Mouse (Mus musculus) neural tube, embryonic 12.5 days (tissue): ENCODE measurements around the gene Elmo1. TPM values are rescaled to one million over a fixed set of nuclear protein-coding genes. Genes with fewer than 3 reads are reported as not detected.

Experiments used
- ATAC-seq: fragments of 200-750 bp; cut with Nextera tagmentation; 2 replicates; pipeline ENCODE4 v1.8.0; 2017; ENCODE audit warnings: low read depth, mild to moderate bottlenecking, moderate TSS enrichment, moderate library complexity; ENCODE audit not compliant: low FRiP score
- H3K27ac ChIP-seq: fragments of 300-500 bp; sonication (generic); 2 replicates; pipeline ENCODE4 v1.5.1; 2016
- H3K27me3 ChIP-seq: fragments of 300-500 bp; sonication (generic); replicated peaks from 2 replicates; pipeline ENCODE4 v1.6.1; 2016; ENCODE audit warnings: mild to moderate bottlenecking
- H3K36me3 ChIP-seq: fragments of 300-500 bp; sonication (generic); 2 replicates; pipeline ENCODE4 v1.6.1; 2016; ENCODE audit warnings: mild to moderate bottlenecking
- H3K4me1 ChIP-seq: fragments of 300-500 bp; sonication (generic); 2 replicates; pipeline ENCODE4 v1.6.1; 2016
- H3K4me2 ChIP-seq: fragments of 300-500 bp; sonication (generic); replicated peaks from 2 replicates; pipeline ENCODE4 v1.6.1; 2016; ENCODE audit warnings: mild to moderate bottlenecking
- H3K4me3 ChIP-seq: fragments of 300-500 bp; sonication (generic); 2 replicates; pipeline ENCODE4 v1.5.1; 2016
- H3K9ac ChIP-seq: fragments of 300-500 bp; sonication (generic); 2 replicates; pipeline ENCODE4 v1.6.1; 2016; ENCODE audit warnings: mild to moderate bottlenecking
- H3K9me3 ChIP-seq: fragments of 300-500 bp; sonication (generic); 2 replicates; pipeline ENCODE4 v1.6.1; 2016; ENCODE audit warnings: mild to moderate bottlenecking
- WGBS: fragments of 180-500 bp; shearing (Covaris S2); methylation state at CpG from one replicate; pipeline ENCODE4 v1.1.7; 2016; 5-methylcytosine and 5-hydroxymethylcytosine counted together
- polyA plus RNA-seq: library from polyadenylated mRNA; unstranded; fragments of >200 nt; fragmentation: Nextera tagmentation; extraction: Ambion mirVana; gene quantifications from 2 replicates; pipeline ENCODE4 v1.2.1, GENCODE M21; 2016

Gene Elmo1
- polyA plus RNA-seq, 1 experiment from 2014 or later: 39.5 TPM

DNA sequence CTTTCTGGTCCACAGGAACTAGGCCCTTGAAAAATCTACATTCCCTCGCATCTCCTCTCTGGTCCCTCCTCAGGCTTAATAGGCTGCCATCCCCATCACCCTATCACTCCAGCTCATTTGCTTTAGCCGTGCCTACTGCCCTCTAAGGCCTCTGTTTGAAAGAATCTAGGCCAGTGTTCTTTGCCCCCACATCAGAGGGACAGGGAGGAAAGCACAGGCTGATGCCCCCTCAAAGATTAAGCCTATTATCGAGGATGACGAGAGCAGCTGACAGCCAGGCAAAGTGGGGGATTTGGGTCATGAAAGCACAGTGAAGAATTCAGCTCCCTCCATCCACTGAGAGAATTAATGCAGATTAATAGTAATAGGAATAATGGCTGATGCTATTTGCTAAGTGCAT is 495.5 kb downstream of the Elmo1 start:
- 84% methylated on average over 4 of the region's 4 CpGs for WGBS

DNA sequence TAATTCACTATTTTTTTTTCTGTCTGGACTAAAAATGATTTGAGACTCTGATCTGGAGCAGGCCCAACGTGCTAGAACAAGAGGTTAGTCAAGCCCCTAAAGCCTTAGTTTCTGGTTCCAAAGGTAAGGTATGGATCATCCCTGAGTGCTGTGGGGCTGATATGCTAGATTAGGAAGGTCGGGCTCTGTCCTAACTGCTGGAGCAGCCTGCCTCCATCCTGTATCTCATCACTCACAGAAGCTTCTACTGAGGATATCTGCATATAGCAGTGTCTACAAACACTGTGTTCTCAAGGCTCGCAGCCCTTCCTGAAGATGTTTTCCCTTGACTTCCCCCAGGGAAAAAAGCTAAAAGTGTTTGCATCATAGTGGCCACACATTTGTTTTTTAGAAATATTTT is 496.1 kb downstream of the Elmo1 start:
- no peaks in the 10 kb centered on the region; the same call in 1 of the 2 replicates for H3K36me3 ChIP-seq
- H3K9me3 ChIP-seq: no peaks in the 10 kb centered on the region
- no peaks in the 10 kb centered on the region for H3K27me3 ChIP-seq
- no peaks in the 10 kb centered on the region for H3K4me1 ChIP-seq
- H3K4me2 ChIP-seq: no peak overlapping the region
- H3K9ac ChIP-seq: no peak overlapping the region
- no peak for ATAC-seq
- no peak overlapping the region for H3K27ac ChIP-seq
- no peak overlapping the region for H3K4me3 ChIP-seq
- 79% methylated on average over 3 of the region's 3 CpGs for WGBS

More for the DNA sequence above, 495.5 kb downstream of the Elmo1 start:
- H3K9ac ChIP-seq: no peak overlapping the region
- no peak overlapping the region for H3K27ac ChIP-seq
- H3K4me2 ChIP-seq: no peak overlapping the region
- no peak for ATAC-seq
- H3K9me3 ChIP-seq: no peaks in the 10 kb centered on the region
- no peaks in the 10 kb centered on the region for H3K27me3 ChIP-seq
- H3K36me3 ChIP-seq: no peaks in the 10 kb centered on the region; the same call in 1 of the 2 replicates
- H3K4me1 ChIP-seq: no peaks in the 10 kb centered on the region
- H3K4me3 ChIP-seq: no peak overlapping the region

DNA sequence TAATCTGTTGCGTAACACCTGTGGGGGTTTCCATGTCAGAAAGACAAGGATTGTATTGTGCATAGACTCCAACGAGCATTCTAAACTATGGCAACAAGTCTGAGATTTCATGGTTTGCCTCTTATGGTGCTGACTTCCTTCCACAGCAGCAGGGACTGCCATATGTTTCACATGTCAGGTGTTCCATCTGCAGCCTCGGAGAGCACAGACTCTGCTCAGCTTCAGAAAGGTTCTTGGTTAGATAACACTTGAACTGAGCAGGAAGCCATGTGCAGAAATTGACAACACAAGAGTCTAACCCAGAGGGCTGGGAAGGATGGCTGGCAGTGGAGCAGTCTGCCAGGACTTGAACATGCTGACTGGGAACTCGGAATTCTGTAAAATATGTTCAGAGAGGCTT is 500.6 kb downstream of the Elmo1 start:
- Histone ChIP-seq H3K9ac (no peak overlapping the region), H3K4me2 (no peak overlapping the region), H3K27me3 (no peaks in the 10 kb centered on the region), H3K36me3 (no peaks in the 10 kb centered on the region; the same call in 1 of the 2 replicates), H3K4me3 (no peak overlapping the region), H3K27ac (no peak overlapping the region), H3K4me1 (no peaks in the 10 kb centered on the region), H3K9me3 (no peaks in the 10 kb centered on the region)
- 78% methylated on average over 4 of the region's 4 CpGs for WGBS
- ATAC-seq: no peak

DNA sequence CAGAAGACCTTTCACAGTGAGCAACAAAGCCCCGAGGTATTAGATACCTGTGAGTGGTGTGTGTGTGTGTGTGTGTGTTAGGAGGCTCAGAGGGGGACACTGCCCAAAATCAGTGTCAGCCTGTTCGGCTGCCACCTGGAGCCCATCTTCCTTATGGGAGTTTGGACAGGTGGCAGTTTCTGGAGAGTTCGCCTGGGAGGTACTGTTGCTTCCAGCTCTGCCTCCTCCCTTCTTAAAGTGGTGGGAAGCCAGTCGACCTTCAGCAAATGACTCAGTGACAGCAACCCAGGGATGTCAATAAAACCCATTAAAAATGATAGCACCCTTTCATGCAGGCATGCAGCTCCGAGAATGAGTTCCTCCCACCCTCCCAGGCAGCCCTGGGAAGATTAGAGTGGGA is 506.9 kb downstream of the Elmo1 start:
- no peaks in the 10 kb centered on the region for H3K9me3 ChIP-seq
- H3K27me3 ChIP-seq: no peaks in the 10 kb centered on the region
- H3K36me3 ChIP-seq: no peaks in the 10 kb centered on the region
- H3K27ac ChIP-seq: no peak overlapping the region
- H3K4me1 ChIP-seq: no peaks in the 10 kb centered on the region
- ATAC-seq: no peak
- no peak overlapping the region for H3K9ac ChIP-seq
- 56% methylated on average over 5 of the region's 5 CpGs for WGBS
- H3K4me2 ChIP-seq: no peak overlapping the region
- no peak overlapping the region for H3K4me3 ChIP-seq

DNA sequence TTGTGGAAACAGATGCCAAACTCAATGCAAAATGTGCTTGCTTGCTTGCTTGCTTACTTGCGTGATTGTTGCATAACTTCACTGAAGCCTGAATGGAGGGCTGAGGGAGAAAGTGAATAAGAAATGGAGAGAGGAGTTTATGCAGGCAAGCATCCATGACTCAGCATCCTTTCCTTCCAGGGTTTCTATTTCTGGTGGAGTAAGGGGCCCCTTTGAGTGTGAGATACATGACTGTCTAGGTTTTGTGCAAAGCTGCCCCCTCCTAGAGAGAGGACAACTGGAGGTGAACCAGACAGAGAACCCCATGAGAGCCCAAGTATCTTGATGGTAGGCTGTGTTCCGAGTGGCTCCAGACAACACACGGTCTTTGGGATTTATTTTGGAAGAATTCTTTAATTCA is 508.2 kb downstream of the Elmo1 start:
- H3K27me3 ChIP-seq: no peaks in the 10 kb centered on the region
- no peak overlapping the region for H3K9ac ChIP-seq
- WGBS: 92% methylated on average over 3 of the region's 3 CpGs
- H3K4me2 ChIP-seq: no peak overlapping the region
- H3K9me3 ChIP-seq: no peaks in the 10 kb centered on the region
- H3K27ac ChIP-seq: no peak overlapping the region
- H3K4me3 ChIP-seq: no peak overlapping the region
- ATAC-seq: no peak
- H3K4me1 ChIP-seq: no peaks in the 10 kb centered on the region
- H3K36me3 ChIP-seq: no peaks in the 10 kb centered on the region

DNA sequence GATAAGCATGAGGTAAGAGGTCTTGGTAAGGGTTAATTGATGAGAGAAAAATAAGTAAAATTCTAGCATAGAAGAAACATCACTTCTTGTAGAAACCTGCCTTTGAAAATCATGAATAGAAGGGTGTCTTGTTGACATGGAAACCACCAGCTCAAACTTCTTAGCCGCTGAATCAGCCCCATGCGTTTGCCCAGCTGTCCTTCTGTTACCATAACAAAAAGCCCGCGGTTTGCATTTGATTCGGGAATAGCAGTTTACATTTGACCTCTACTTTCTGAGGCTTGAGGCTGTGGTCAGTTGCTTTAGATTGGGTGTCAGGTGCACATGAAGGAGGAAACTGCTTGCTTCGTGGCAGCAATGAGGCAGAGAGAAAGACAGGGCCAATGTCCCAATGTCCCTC is 509.9 kb downstream of the Elmo1 start:
- no peak for ATAC-seq

DNA sequence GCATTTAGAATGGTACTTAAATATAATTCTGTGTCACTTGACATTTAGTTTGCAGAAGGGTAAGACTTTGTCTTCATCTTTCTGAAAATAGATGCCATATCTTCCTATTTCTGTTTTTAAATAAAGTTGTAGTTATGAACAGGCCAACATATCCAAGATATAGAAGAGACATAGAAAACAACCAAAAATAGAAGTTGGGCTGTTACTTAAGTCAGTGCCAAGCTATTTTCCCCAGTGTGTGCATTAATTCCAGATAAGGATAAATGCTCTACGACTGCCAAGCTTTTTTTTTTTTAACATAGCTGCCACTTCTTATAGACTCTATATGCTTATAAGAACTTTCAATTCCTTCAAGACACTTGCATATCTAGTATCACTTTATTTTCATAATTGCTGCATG is 511.0 kb downstream of the Elmo1 start:
- WGBS: 91% methylated on average over 1 of the region's 1 CpGs
- no peaks in the 10 kb centered on the region for H3K4me1 ChIP-seq
- H3K27ac ChIP-seq: no peak overlapping the region
- H3K9me3 ChIP-seq: no peaks in the 10 kb centered on the region
- H3K27me3 ChIP-seq: no peaks in the 10 kb centered on the region
- ATAC-seq: no peak
- H3K9ac ChIP-seq: no peak overlapping the region
- peaks cover 13% of the 10 kb centered on the region for H3K36me3 ChIP-seq
- H3K4me2 ChIP-seq: no peak overlapping the region
- no peak overlapping the region for H3K4me3 ChIP-seq

More for the DNA sequence above, 509.9 kb downstream of the Elmo1 start:
- H3K36me3 ChIP-seq: peaks cover 5% of the 10 kb centered on the region
- 26% methylated on average over 6 of the region's 6 CpGs for WGBS
- no peaks in the 10 kb centered on the region for H3K4me1 ChIP-seq
- H3K9me3 ChIP-seq: no peaks in the 10 kb centered on the region
- no peak overlapping the region for H3K9ac ChIP-seq
- no peak overlapping the region for H3K4me2 ChIP-seq
- no peak overlapping the region for H3K4me3 ChIP-seq
- H3K27me3 ChIP-seq: no peaks in the 10 kb centered on the region
- H3K27ac ChIP-seq: no peak overlapping the region

DNA sequence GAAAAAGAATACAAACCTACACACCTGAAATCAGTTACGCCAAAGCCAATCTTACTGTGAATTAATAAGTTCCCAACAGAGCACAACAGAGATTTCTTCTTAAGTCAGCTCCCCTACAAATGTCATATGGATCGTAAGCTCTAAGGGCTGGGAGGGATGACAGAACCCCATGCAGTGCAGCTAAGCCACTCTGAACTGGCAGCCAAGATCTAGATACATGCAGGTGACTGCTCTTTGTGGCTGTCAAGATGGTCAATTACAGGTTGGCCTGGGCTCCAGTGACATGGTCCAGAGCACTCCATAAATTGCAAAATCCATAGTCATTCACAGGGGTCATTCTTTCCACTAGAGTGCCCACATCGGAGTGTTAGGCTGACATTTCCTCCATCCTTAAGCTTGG is 516.5 kb downstream of the Elmo1 start:
- peaks cover 2% of the 10 kb centered on the region for H3K4me1 ChIP-seq
- ATAC-seq: 0 out of 2 replicates have a peak, but pooled peaks have one; percentile 17
- no peak overlapping the region for H3K4me2 ChIP-seq
- no peaks in the 10 kb centered on the region for H3K27me3 ChIP-seq
- no peaks in the 10 kb centered on the region for H3K9me3 ChIP-seq
- H3K36me3 ChIP-seq: peaks cover 16% of the 10 kb centered on the region
- H3K27ac ChIP-seq: no peak overlapping the region
- H3K9ac ChIP-seq: no peak overlapping the region
- 89% methylated on average over 3 of the region's 3 CpGs for WGBS
- no peak overlapping the region for H3K4me3 ChIP-seq

DNA sequence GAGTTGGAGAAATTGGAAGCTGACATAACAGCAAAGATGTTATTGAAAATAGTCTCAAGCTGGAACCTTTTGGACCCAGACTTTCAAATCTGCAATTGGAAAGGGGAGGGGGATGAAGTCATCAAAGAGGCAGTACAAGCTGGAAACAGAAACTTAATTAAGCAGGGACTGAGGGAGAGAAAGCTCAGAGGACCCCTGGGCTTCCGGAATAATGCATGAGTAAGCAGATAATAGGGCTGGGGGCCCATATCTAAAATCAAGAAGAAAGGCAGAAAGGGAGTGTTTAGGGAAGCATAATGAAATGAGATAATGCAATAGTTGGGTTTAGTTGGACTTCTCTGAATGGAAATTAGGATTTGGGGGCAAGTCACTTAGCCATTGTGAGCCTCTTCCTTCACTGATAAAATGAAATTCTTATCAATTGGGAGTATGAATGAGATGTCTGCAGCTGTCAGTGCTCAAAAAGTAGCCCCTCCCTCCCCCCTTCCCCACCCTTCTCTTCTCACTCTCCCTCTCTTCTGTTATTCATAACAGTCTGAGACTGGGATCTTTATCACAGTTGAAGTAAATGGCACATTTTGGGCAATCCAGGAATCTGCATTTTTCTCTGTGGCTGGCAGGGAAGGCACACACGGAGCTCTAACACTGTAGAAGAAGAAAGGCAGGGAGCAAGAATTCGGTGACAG is 518.8 kb downstream of the Elmo1 start:
- Histone ChIP-seq H3K36me3 (peaks cover 16% of the 10 kb centered on the region), H3K27ac (no peak overlapping the region), H3K9me3 (no peaks in the 10 kb centered on the region), H3K4me3 (no peak overlapping the region), H3K27me3 (no peaks in the 10 kb centered on the region), H3K4me1 (peaks cover 2% of the 10 kb centered on the region), H3K4me2 (no peak overlapping the region), H3K9ac (no peak overlapping the region)
- ATAC-seq: no peak
- 36% methylated on average over 3 of the region's 3 CpGs for WGBS

DNA sequence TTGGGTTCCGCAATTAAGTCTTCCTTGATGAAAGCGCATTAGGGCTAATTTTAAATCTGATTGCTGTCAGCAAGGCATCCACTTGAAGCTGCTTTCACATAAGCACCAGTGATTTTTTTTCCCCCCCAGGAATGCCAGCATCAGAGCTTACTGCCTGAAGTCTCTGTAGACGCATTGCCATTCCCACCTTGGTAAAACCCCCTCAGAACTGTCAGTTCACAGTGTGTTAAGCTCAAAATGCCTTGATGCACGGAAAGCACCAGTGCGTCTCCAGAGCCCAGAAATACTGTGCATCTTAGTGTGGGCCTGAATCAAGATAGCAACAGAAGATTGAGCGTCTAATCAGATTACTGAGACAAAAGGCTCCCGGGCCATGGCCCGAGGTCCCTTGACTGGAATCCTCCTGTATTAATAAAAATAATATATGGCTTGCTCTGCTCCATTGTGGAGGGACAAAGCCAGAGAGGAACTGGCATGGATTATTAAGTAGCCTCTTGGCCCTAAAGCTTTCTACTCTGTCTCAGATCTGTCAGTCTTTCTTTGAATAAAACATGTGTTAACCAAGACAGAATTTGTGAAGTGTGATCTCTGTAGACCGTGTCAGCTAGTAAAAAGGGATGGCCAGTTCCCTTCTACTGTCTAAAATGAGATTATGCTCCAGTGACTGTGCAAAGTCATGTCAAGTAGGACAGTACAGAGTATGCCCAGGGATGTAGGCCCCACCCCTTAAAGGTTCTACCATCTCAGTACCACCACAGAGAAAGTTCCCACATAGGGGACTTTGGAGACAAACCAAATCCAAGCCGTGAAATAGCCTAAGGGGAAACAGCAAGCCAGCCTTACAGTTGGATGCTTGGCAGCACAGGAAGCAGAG is 525.4 kb downstream of the Elmo1 start:
- Histone ChIP-seq H3K27me3 (no peaks in the 10 kb centered on the region), H3K9me3 (no peaks in the 10 kb centered on the region), H3K4me1 (peaks cover 5% of the 10 kb centered on the region; the same call in 1 of the 2 replicates), H3K27ac (no peak overlapping the region), H3K4me2 (no peak overlapping the region), H3K36me3 (no peaks in the 10 kb centered on the region), H3K4me3 (no peak overlapping the region), H3K9ac (no peak overlapping the region)
- 56% methylated on average over 10 of the region's 10 CpGs for WGBS
- ATAC-seq: peak; percentile 59

DNA sequence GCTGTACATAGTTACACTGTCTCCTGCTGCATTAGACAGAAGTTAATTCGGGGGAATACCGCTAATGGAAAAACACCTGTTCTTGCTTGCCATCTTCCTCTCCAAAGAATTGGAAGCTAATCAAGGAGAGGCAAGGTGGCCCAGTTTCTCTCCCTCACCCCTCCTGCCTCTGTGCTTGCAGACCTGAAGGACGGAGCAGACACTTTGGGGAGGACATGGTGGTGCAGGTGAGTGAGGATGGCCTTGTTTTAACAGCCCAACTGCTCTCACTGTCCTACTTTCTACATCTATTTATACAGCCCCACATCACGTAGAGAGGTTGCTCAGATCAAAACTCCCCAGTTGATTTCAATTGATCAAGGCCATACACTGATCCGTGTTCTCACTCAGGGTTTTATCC is 529.5 kb downstream of the Elmo1 start:
- peaks cover 5% of the 10 kb centered on the region; the same call in 1 of the 2 replicates for H3K4me1 ChIP-seq
- H3K36me3 ChIP-seq: no peaks in the 10 kb centered on the region
- H3K4me2 ChIP-seq: no peak overlapping the region
- H3K27ac ChIP-seq: no peak overlapping the region
- ATAC-seq: no peak
- H3K9ac ChIP-seq: no peak overlapping the region
- H3K9me3 ChIP-seq: no peaks in the 10 kb centered on the region
- WGBS: 91% methylated on average over 5 of the region's 5 CpGs
- H3K4me3 ChIP-seq: no peak overlapping the region
- H3K27me3 ChIP-seq: no peaks in the 10 kb centered on the region

DNA sequence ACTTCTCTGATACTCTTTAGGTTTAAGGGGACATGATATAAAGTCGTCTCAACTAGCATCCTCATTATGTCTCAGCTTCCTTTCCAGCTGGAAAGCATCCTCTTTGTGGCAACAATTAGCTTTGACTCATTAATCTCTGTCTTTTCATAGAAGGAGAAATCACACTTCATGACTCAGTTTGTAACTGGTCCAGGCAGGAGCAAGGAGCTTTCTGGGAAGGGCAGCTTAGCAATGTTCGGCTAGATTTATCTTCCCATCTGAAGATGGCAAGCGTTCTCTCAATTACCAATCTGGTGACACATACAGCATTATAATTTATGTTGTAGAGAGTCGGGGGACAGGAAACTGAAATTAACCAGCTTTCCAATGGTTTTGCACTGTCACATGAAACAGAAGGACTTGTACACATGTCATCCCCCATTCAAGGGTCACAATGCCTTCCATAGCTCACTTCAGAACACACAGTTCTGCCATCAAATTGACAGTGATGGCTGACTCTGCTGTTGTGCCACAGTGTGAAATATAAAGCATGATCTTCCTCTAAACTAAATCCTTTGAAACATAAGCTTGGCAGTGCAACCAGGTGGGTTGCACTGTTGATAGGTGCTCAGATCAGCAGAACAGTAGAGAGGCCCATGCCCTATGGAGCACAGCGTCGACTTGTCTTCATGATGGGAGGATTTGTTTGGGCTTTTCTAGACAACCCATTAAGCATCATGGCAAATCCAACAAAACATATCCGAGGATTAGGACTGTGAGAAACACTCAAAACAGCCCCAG is 532.9 kb downstream of the Elmo1 start:
- Histone ChIP-seq H3K9ac (no peak overlapping the region), H3K27me3 (no peaks in the 10 kb centered on the region), H3K36me3 (no peaks in the 10 kb centered on the region), H3K4me1 (no peaks in the 10 kb centered on the region), H3K27ac (no peak overlapping the region), H3K4me2 (no peak overlapping the region), H3K4me3 (no peak overlapping the region), H3K9me3 (0 out of 2 replicates have a peak, but pooled peaks cover 3% of the 10 kb centered on the region)
- WGBS: 79% methylated on average over 7 of the region's 7 CpGs
- no peak for ATAC-seq
